Mouse (Mus musculus): ENCODE data around the gene Trim41. TPM values are rescaled to one million over a fixed set of nuclear protein-coding genes. Genes with fewer than 3 reads are reported as not detected.

Trim41 gene
- polyA plus RNA-seq, 1 experiment from 2014 or later = 5.9 TPM

GRCm38 (mm10) chr11:48808737-48809433, 8.3 kb downstream of the Trim41 start:
- Histone ChIP-seq H3K36me3 (ENCODE audit: control insufficient read depth, insufficient read depth, low read length) (peaks cover 33% of the 10 kb centered on the region), H3K4me2 (ENCODE audit: low read depth, low read length) (no peak overlapping the region), H3K27ac (ENCODE audit: low read length) (peak overlapping the region; percentile 20; the same call in 1 of the 2 replicates), H3K4me1 (ENCODE audit: control insufficient read depth, insufficient read depth, low read length) (peaks cover 3% of the 10 kb centered on the region; the same call in 1 of the 2 replicates), H3K4me3 (ENCODE audit: low read length) (no peak overlapping the region), H3K9ac (ENCODE audit: low read depth, low read length) (0 out of 2 replicates have a peak overlapping the region, but pooled peaks have one; percentile 11), H3K27me3 (replicated peaks; ENCODE audit: control insufficient read depth, insufficient read depth, low read length) (no peaks in the 10 kb centered on the region), H3K9me3 (ENCODE audit: control insufficient read depth, low read length) (no peaks in the 10 kb centered on the region)
- no peak for ATAC-seq
- WGBS = 69% methylated on average over 16 of the region's 16 CpGs

- H3K4me3 ChIP-seq (ENCODE audit: low read length) = no peak overlapping the region
- peaks cover 37% of the 10 kb centered on the region for H3K36me3 ChIP-seq (ENCODE audit: control insufficient read depth, insufficient read depth, low read length)
- ATAC-seq = no peak
Observed at GRCm38 (mm10) chr11:48808304-48808646, 8.9 kb downstream of the Trim41 start.

DNA sequence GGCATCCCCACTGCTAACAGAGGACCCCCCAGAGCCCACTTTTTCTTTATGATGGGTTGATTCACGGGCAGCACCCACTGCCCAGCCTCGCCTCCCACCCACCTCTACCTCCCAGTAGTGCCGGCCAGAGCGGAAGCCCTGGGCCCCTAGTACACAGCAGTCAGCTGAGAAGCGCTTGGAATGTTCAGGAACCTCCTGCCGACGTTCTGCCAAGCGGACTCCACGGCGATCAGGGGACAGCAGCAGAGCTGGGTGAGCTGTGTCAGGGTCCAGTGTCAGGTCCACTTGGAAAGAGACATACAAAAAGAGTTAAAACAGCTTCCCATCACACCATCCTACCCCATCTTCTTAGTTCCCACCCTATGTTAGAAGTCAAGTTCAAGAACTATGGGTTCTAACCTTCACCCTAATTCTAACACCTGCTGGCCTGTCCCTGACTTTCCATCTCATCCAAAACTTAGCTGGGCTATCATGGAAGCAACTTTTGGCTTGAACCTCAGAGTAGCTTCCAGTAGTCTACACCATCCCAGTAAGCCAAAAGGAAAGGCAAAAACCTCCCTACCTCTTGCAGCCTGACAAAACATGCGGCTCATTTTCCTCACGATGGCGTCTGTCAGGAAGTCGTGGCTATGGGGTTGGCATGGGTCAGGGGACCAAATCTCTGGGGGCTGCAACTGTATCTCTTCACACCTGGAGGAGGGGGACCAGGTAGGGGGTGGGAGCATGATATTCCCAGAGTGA, 9.4 kb downstream of the Trim41 start:
- H3K9ac ChIP-seq (ENCODE audit: low read depth, low read length) = no peak overlapping the region
- 62% methylated on average over 14 of the region's 14 CpGs for WGBS
- H3K27ac ChIP-seq (ENCODE audit: low read length) = no peak overlapping the region
- peak; percentile 34 for ATAC-seq
- H3K9me3 ChIP-seq (ENCODE audit: control insufficient read depth, low read length) = no peaks in the 10 kb centered on the region
- H3K36me3 ChIP-seq (ENCODE audit: control insufficient read depth, insufficient read depth, low read length) = peaks cover 37% of the 10 kb centered on the region
- no peak overlapping the region for H3K4me2 ChIP-seq (ENCODE audit: low read depth, low read length)
- H3K4me1 ChIP-seq (ENCODE audit: control insufficient read depth, insufficient read depth, low read length) = peaks cover 2% of the 10 kb centered on the region; the same call in 1 of the 2 replicates
- H3K4me3 ChIP-seq (ENCODE audit: low read length) = no peak overlapping the region
- no peaks in the 10 kb centered on the region for H3K27me3 ChIP-seq (replicated peaks; ENCODE audit: control insufficient read depth, insufficient read depth, low read length)

More at GRCm38 (mm10) chr11:48808304-48808646, 8.9 kb downstream of the Trim41 start:
- no peaks in the 10 kb centered on the region for H3K27me3 ChIP-seq (replicated peaks; ENCODE audit: control insufficient read depth, insufficient read depth, low read length)
- no peaks in the 10 kb centered on the region for H3K9me3 ChIP-seq (ENCODE audit: control insufficient read depth, low read length)
- H3K27ac ChIP-seq (ENCODE audit: low read length) = no peak overlapping the region
- no peak overlapping the region for H3K9ac ChIP-seq (ENCODE audit: low read depth, low read length)
- no peaks in the 10 kb centered on the region for H3K4me1 ChIP-seq (ENCODE audit: control insufficient read depth, insufficient read depth, low read length)
- H3K4me2 ChIP-seq (ENCODE audit: low read depth, low read length) = no peak overlapping the region

DNA sequence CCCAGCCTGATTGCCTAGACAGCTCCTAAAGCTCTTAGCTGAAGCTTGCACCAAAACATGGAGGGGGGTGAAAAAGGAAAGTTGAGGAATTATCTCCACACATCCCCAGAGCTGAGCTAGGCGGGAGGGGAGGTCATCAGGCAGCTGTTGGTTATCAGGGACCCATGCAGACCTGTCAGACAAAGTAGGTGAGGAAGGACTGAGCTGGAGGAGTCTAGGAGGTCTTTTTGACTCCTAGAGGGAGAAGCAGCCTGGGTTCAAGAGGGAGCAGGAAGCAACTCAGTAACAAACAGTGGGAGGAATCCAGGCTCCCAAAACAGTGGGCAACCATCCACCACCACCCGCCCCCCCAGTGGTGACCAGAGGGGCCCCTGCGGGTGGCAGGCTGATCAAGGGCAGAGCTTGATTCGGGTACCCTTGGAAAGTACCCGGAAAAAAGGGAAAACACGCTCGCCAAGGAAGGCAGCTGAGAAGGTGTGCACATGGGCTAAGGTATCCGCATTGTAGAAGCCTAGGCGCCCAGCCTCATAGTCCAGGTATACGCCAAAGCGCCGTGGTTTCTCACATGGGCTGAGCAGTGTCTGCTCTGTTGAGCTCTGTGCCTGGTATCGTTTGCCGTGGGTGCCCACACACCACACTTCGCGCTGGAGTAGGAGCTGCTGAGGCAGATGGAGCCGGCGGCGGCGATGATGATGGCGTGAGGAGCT, 10.1 kb downstream of the Trim41 start:
- Histone ChIP-seq H3K4me1 (ENCODE audit: control insufficient read depth, insufficient read depth, low read length) (peaks cover 9% of the 10 kb centered on the region; the same call in 1 of the 2 replicates), H3K4me3 (ENCODE audit: low read length) (no peak overlapping the region), H3K4me2 (ENCODE audit: low read depth, low read length) (no peak overlapping the region), H3K9me3 (ENCODE audit: control insufficient read depth, low read length) (no peaks in the 10 kb centered on the region), H3K27ac (ENCODE audit: low read length) (no peak overlapping the region), H3K27me3 (replicated peaks; ENCODE audit: control insufficient read depth, insufficient read depth, low read length) (no peaks in the 10 kb centered on the region), H3K9ac (ENCODE audit: low read depth, low read length) (no peak overlapping the region), H3K36me3 (ENCODE audit: control insufficient read depth, insufficient read depth, low read length) (peaks cover 37% of the 10 kb centered on the region)
- 61% methylated on average over 21 of the region's 21 CpGs for WGBS
- ATAC-seq = peak; percentile 60

- H3K36me3 ChIP-seq (ENCODE audit: control insufficient read depth, insufficient read depth, low read length) = peaks cover 37% of the 10 kb centered on the region
Observed at GRCm38 (mm10) chr11:48804922-48805321, 12.2 kb downstream of the Trim41 start.

GRCm38 (mm10) chr11:48803988-48804387, 13.2 kb downstream of the Trim41 start:
- no peak overlapping the region for H3K4me2 ChIP-seq (ENCODE audit: low read depth, low read length)
- no peak overlapping the region for H3K9ac ChIP-seq (ENCODE audit: low read depth, low read length)
- H3K4me3 ChIP-seq (ENCODE audit: low read length) = no peak overlapping the region
- peaks cover 17% of the 10 kb centered on the region; the same call in 1 of the 2 replicates for H3K4me1 ChIP-seq (ENCODE audit: control insufficient read depth, insufficient read depth, low read length)
- peaks cover 34% of the 10 kb centered on the region for H3K36me3 ChIP-seq (ENCODE audit: control insufficient read depth, insufficient read depth, low read length)
- H3K9me3 ChIP-seq (ENCODE audit: control insufficient read depth, low read length) = no peaks in the 10 kb centered on the region
- H3K27ac ChIP-seq (ENCODE audit: low read length) = no peak overlapping the region
- 97% methylated on average over 2 of the region's 2 CpGs for WGBS
- no peaks in the 10 kb centered on the region for H3K27me3 ChIP-seq (replicated peaks; ENCODE audit: control insufficient read depth, insufficient read depth, low read length)
- no peak for ATAC-seq

More at GRCm38 (mm10) chr11:48804922-48805321, 12.2 kb downstream of the Trim41 start:
- Histone ChIP-seq H3K4me3 (ENCODE audit: low read length) (no peak overlapping the region), H3K4me2 (ENCODE audit: low read depth, low read length) (no peak overlapping the region), H3K9me3 (ENCODE audit: control insufficient read depth, low read length) (no peaks in the 10 kb centered on the region), H3K27me3 (replicated peaks; ENCODE audit: control insufficient read depth, insufficient read depth, low read length) (no peaks in the 10 kb centered on the region), H3K27ac (ENCODE audit: low read length) (no peak overlapping the region), H3K4me1 (ENCODE audit: control insufficient read depth, insufficient read depth, low read length) (peaks cover 16% of the 10 kb centered on the region; the same call in 1 of the 2 replicates), H3K9ac (ENCODE audit: low read depth, low read length) (no peak overlapping the region)
- ATAC-seq = no peak
- WGBS = 83% methylated on average over 2 of the region's 2 CpGs

GRCm38 (mm10) chr11:48801831-48802772, 15.1 kb downstream of the Trim41 start:
- Histone ChIP-seq H3K27ac (ENCODE audit: low read length) (no peak overlapping the region), H3K36me3 (ENCODE audit: control insufficient read depth, insufficient read depth, low read length) (peaks cover 26% of the 10 kb centered on the region), H3K9ac (ENCODE audit: low read depth, low read length) (peak overlapping the region; percentile 91), H3K9me3 (ENCODE audit: control insufficient read depth, low read length) (no peaks in the 10 kb centered on the region), H3K4me2 (ENCODE audit: low read depth, low read length) (peak overlapping the region; percentile 77), H3K27me3 (replicated peaks; ENCODE audit: control insufficient read depth, insufficient read depth, low read length) (no peaks in the 10 kb centered on the region), H3K4me1 (ENCODE audit: control insufficient read depth, insufficient read depth, low read length) (peaks cover 26% of the 10 kb centered on the region), H3K4me3 (ENCODE audit: low read length) (peak overlapping the region; percentile 88)
- no peak for ATAC-seq
- 68% methylated on average over 17 of the region's 17 CpGs for WGBS

GRCm38 (mm10) chr11:48799921-48800701, 17.0 kb downstream of the Trim41 start, which contains the start of gene Rack1:
Gene Rack1, plus strand, starts transcription at chr11:48800332.
- under 1% methylated on average over 47 of the region's 47 CpGs for WGBS
- peak within 1 kb of the TSS; percentile 91 for H3K9ac ChIP-seq (ENCODE audit: low read depth, low read length)
- peak within 1 kb of the TSS; percentile 99 for H3K27ac ChIP-seq (ENCODE audit: low read length)
- peaks cover 10% of the 10 kb centered on the region; the same call in 1 of the 2 replicates for H3K36me3 ChIP-seq (ENCODE audit: control insufficient read depth, insufficient read depth, low read length)
- H3K9me3 ChIP-seq (ENCODE audit: control insufficient read depth, low read length) = no peaks in the 10 kb centered on the region
- peaks cover 26% of the 10 kb centered on the region for H3K4me1 ChIP-seq (ENCODE audit: control insufficient read depth, insufficient read depth, low read length)
- no peaks in the 10 kb centered on the region for H3K27me3 ChIP-seq (replicated peaks; ENCODE audit: control insufficient read depth, insufficient read depth, low read length)
- ATAC-seq = peak; percentile 91
- peak within 1 kb of the TSS; percentile 77 for H3K4me2 ChIP-seq (ENCODE audit: low read depth, low read length)
- peak within 1 kb of the TSS; percentile 88 for H3K4me3 ChIP-seq (ENCODE audit: low read length)

All from intestine, embryonic 16.5 days (tissue).